Mouse (Mus musculus): ENCODE measurements around the gene Mmp23. TPM values are rescaled to one million over a fixed set of nuclear protein-coding genes. Genes with fewer than 3 reads are reported as not detected.
"Not testable (repeated sequence)": the region's sequence is repeated elsewhere in the genome, so short reads cannot be mapped to it uniquely, and the experiment has no call there.

Mmp23 gene
- polyA plus RNA-seq (2015; fragmentation: Nextera tagmentation; extraction: Ambion mirVana): 6.5 and 10.5 TPM in 2 replicates

DNA sequence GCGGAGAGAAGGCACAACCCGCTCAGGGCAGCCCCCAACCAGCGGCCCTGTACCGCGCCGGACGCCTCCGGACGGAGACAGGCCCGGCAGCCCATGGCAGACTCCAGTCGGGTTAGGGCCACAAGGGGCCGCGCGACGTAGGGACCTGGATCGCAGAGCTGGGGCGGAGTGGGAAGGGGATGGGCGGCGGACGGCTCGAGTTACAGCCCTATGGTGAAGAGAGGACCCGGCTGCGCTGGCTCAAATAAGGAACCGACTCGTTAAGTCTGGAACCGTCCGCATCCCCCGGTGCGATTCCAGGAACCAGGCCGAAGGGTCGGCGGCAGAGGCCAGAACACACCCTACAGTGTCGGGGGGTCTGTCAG, at the start of gene Mmp23:
Mmp23 (minus strand) TSS at position 299 of the 365 bp plus-strand sequence.
- peak within 1 kb of the TSS; percentile 29 for H3K9ac ChIP-seq (replicated peaks)
- no peaks in the 10 kb centered on the region for H3K9me3 ChIP-seq (replicated peaks)
- peaks cover 65% of the 10 kb centered on the region for H3K36me3 ChIP-seq
- H3K27ac ChIP-seq (replicated peaks): no peak within 1 kb of the TSS
- ATAC-seq (ENCODE audit: low FRiP score): peak; percentile 37; the same call in 1 of the 2 replicates
- under 1% methylated on average over 33 of the region's 33 CpGs for WGBS
- peak within 1 kb of the TSS; percentile 59 for H3K4me2 ChIP-seq
- H3K4me1 ChIP-seq: peaks cover 31% of the 10 kb centered on the region
- H3K27me3 ChIP-seq (replicated peaks): peaks cover 73% of the 10 kb centered on the region
- peak within 1 kb of the TSS; percentile 33 for H3K4me3 ChIP-seq (replicated peaks)

DNA sequence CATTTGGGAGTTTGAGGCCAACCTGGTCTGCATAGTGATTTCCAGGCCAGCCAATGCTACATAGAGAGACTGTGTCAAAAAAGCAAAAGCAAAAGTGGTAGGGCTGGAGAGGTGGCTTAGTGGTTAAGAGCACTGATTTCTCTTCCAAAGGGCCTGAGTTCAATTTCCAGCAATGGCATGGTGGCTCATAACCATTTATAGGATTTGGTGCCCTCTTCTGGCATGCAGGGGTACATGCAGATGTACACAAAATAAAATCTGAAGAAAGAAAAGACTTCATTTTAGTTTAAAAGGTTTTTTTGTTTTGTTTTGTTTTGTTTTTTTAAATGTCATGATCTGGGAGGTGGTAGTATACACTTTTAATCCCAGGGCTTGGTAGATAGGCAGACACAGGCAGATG, 47.2 kb upstream of the Mmp23 start:
- no peak overlapping the region for H3K9ac ChIP-seq (replicated peaks)
- H3K27me3 ChIP-seq (replicated peaks): no peaks in the 10 kb centered on the region
- H3K36me3 ChIP-seq: no peaks in the 10 kb centered on the region
- H3K27ac ChIP-seq (replicated peaks): no peak overlapping the region
- no peak overlapping the region for H3K4me2 ChIP-seq
- H3K4me1 ChIP-seq: peaks cover 24% of the 10 kb centered on the region
- H3K4me3 ChIP-seq (replicated peaks): no peak overlapping the region
- no peak for ATAC-seq (ENCODE audit: low FRiP score)
- no peaks in the 10 kb centered on the region for H3K9me3 ChIP-seq (replicated peaks)

DNA sequence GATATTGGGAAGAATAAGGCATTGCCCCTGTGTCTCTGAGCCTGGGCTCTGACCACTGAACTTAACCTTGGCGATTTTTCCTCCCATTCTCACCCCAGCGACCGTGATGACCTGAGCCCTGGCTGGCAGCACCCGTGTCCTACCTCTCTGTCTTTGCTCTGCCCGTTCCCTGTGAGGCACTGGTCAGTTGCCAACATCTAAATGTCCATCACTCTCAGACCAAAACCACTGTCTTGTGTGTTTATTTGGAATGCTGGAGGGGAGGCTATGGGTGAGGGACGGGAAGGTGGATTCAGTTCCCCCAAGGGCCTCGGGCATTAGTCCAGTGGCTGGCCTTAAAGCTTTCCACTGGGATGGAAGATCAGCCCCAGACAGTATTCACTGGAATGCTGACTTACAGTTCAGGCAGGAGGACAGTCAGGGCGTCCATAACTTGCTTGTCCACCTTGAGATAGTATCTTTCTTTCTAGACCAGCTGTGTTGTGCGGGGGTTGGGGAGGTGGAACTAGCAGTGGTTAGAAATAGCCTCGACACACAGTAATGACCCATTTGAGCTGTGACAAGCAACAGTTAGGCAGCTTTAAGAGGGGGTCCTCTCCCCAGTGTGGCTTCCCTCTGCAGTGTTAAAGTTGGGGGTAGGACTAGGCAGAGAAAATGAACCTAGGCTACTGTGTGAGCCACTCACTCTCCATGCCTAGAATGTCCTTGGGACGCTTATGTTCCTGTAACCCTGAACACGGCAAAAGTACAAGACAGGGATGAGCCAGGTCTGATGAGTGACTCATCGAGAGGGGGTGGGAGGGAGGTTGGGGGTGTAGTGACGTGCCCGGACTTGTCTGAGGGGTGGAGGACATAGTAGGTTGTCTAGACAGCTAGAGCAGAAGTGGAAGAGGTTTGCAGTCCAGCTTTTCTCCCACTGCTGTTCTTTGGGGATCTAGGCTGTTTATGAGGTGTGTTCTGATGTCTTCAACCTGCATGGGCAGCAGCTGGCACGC, 43.4 kb upstream of the Mmp23 start:
- H3K4me1 ChIP-seq: peaks cover 28% of the 10 kb centered on the region
- H3K9me3 ChIP-seq (replicated peaks): no peaks in the 10 kb centered on the region
- H3K9ac ChIP-seq (replicated peaks): peak overlapping the region; percentile 87
- H3K4me2 ChIP-seq: peak overlapping the region; percentile 85
- H3K27me3 ChIP-seq (replicated peaks): no peaks in the 10 kb centered on the region
- no peaks in the 10 kb centered on the region for H3K36me3 ChIP-seq
- no peak overlapping the region for H3K27ac ChIP-seq (replicated peaks)
- no peak for ATAC-seq (ENCODE audit: low FRiP score)
- WGBS: 75% methylated on average over 16 of the region's 16 CpGs
- H3K4me3 ChIP-seq (replicated peaks): peak overlapping the region; percentile 61

DNA sequence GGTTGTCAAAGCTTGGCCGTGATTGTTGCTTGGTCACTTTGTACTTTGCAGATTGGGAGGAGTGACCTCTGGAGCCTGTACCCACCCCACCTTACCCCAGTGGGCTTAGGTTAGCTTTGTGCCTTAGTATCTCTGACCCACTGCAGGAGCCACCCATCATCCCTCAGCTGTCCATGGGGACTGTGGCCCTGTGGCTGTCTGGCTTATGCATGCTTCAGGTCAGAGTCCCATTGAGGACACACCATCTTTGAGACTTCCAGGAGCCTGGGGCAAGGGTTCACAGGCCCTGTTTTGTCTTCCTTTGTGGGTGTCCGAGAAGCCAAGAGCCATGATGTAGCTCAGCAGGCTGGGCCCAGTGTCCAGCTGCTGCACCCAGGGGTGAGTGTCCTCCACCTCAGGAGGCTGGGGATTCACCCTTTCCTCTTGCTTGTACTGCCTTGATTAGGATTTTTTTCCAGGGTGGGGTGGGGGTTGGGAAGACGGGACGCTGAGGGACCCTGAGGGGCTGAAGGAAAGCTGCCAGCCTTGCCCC, 42.4 kb upstream of the Mmp23 start:
- Histone ChIP-seq H3K27ac (replicated peaks) (peak overlapping the region; percentile 97), H3K27me3 (replicated peaks) (no peaks in the 10 kb centered on the region), H3K9me3 (replicated peaks) (no peaks in the 10 kb centered on the region), H3K36me3 (no peaks in the 10 kb centered on the region), H3K4me2 (peak overlapping the region; percentile 85), H3K4me1 (peaks cover 28% of the 10 kb centered on the region), H3K4me3 (replicated peaks) (peak overlapping the region; percentile 61), H3K9ac (replicated peaks) (peak overlapping the region; percentile 87)
- 80% methylated on average over 4 of the region's 4 CpGs for whole genome bisulfite sequencing
- no peak for ATAC-seq (ENCODE audit: low FRiP score)

DNA sequence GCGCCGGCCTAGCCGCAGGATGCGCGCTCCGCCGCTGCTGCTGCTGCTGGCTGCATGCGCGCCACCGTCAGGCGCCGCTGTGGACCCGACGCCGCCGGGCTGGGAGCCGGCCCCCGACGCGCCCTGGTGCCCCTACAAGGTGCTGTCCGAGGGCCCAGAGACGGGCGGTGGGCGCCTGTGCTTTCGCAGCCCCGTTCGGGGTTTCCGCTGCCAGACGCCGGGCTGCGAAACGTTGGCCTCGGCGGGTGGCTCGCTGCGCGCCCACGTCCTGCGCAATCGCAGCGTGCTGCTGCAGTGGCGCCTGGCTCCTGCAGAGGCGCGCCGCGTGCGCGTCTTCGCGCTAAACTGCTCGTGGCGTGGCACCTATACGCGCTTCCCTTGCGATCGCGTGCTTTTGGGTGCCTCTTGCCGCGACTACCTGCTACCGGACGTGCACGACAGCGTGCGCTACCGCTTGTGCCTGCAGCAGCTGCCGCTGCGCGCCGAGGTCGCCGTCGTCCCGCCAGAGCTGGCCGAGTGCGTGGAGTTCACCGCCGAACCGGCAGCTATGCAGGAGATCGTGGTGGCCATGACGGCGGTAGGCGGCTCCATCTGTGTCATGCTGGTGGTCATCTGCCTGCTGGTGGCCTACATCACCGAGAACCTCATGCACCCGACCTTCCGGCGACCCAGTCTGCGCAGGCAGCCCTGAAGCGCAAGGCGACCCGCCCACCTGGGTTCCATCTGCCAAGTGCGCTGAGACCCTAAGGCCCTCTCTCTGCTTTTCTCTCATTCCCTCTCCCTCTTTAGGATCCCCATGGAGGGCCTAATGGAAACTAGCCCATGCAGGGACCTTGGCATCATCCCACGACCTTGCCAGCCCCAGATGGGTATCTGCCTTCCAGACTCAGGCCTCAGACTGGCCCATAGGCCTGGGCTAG, 41.6 kb upstream of the Mmp23 start:
- Histone ChIP-seq H3K9ac (replicated peaks) (peak overlapping the region; percentile 87), H3K36me3 (no peaks in the 10 kb centered on the region), H3K9me3 (replicated peaks) (no peaks in the 10 kb centered on the region), H3K4me2 (peak overlapping the region; percentile 85), H3K27ac (replicated peaks) (peak overlapping the region; percentile 97), H3K4me1 (peaks cover 28% of the 10 kb centered on the region), H3K27me3 (replicated peaks) (no peaks in the 10 kb centered on the region), H3K4me3 (replicated peaks) (peak overlapping the region; percentile 61)
- under 1% methylated on average over 81 of the region's 92 CpGs for WGBS
- ATAC-seq (ENCODE audit: low FRiP score): peak; percentile 91

DNA sequence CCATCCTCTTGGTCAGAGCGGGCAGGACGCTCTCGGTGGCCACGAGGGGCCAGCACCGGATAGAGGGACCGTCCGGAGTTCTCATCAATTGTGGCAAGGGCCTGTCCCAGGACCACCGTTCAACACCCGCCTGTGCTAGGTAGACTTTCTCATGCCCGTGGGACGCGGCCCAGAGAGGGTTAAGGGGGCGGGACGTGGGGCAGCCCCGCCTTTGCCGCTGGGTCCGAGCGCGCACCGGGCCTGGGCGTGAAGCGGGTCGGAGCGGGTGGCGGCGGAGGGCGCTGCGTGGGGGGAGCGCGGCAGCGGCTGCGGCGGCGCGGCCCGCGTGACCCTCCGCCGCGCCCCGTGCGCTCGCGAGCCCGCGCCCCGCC, 40.9 kb upstream of the Mmp23 start, which contains the start of gene Fndc10:
Fndc10 (plus strand) TSS at position 232 of the 371 bp plus-strand sequence.
- H3K4me2 ChIP-seq: peak within 1 kb of the TSS; percentile 85
- peak within 1 kb of the TSS; percentile 61 for H3K4me3 ChIP-seq (replicated peaks)
- H3K4me1 ChIP-seq: peaks cover 28% of the 10 kb centered on the region
- ATAC-seq (ENCODE audit: low FRiP score): peak; percentile 91
- WGBS: under 1% methylated on average over 36 of the region's 47 CpGs
- H3K27ac ChIP-seq (replicated peaks): peak within 1 kb of the TSS; percentile 97
- no peaks in the 10 kb centered on the region for H3K36me3 ChIP-seq
- H3K9me3 ChIP-seq (replicated peaks): no peaks in the 10 kb centered on the region
- no peaks in the 10 kb centered on the region for H3K27me3 ChIP-seq (replicated peaks)
- H3K9ac ChIP-seq (replicated peaks): peak within 1 kb of the TSS; percentile 87

DNA sequence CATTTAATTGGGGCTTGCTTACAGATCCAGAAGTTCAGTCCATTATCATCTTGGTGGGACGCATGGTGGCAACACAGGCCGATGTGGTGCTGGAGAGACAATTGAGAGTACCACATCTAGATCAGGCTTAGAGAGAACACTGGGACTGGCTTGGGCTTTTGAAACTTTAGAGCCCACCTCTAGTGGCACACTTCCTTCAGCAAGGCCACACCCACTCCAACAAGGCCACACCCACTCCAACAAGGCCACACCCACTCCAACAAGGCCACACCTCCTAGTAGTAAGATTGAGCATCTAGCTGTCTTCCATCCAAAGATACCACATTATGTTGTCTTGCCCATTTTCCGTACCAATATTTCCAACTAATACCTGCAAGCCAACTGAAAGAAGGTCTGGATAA, 39.2 kb upstream of the Mmp23 start:
- WGBS: 95% methylated on average over 3 of the region's 3 CpGs

DNA sequence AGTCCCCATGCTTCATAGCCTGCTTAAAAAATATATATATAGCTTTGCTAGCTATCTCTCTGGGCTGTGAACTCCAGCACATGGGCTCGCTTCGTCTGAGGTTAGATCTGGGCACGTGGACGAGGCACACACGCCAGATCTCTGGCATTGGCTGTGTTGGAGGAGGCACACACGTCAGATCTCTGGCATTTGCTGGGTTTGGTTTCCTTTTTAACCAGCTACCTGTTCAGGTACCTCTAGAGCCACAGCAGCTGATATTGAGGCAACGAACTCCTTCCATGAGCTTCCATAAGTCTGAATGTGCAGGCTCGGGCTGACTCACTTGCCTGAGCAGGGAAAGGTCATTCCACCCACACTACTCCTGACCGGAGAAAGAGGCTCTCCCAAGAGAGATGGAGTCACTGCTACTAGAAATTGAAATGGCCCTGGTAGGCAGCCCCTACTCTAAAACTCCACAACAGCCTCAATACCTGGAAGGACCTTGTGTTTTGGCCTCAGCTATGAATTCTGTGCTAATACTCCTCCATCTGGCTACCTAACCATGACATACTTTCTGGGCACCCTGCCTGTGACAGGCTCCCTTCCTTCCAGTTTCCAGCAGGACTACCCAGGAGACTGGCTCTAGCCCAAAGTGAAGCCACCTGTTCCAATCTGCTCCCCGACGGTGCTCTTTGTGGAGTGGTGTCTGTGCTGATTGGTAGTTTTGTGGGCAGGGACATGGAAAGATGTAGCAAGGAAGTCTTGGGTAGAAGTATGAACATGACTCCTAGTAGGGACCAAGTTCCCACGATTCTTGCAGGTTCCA, 37.6 kb upstream of the Mmp23 start:
- Histone ChIP-seq H3K4me3 (replicated peaks) (no peak overlapping the region), H3K36me3 (no peaks in the 10 kb centered on the region), H3K27ac (replicated peaks) (no peak overlapping the region), H3K4me1 (peaks cover 12% of the 10 kb centered on the region), H3K9me3 (replicated peaks) (no peaks in the 10 kb centered on the region), H3K9ac (replicated peaks) (no peak overlapping the region), H3K27me3 (replicated peaks) (0 out of 2 replicates have a peak, but pooled peaks cover 2% of the 10 kb centered on the region), H3K4me2 (no peak overlapping the region)
- 86% methylated on average over 12 of the region's 12 CpGs for WGBS
- ATAC-seq (ENCODE audit: low FRiP score): no peak

More for the DNA sequence above, 39.2 kb upstream of the Mmp23 start:
- H3K27me3 ChIP-seq (replicated peaks): no peaks in the 10 kb centered on the region
- no peak for ATAC-seq (ENCODE audit: low FRiP score)
- H3K4me3 ChIP-seq (replicated peaks): no peak overlapping the region
- no peak overlapping the region for H3K4me2 ChIP-seq
- no peak overlapping the region for H3K9ac ChIP-seq (replicated peaks)
- no peak overlapping the region for H3K27ac ChIP-seq (replicated peaks)
- H3K4me1 ChIP-seq: peaks cover 28% of the 10 kb centered on the region
- H3K36me3 ChIP-seq: no peaks in the 10 kb centered on the region
- no peaks in the 10 kb centered on the region for H3K9me3 ChIP-seq (replicated peaks)

DNA sequence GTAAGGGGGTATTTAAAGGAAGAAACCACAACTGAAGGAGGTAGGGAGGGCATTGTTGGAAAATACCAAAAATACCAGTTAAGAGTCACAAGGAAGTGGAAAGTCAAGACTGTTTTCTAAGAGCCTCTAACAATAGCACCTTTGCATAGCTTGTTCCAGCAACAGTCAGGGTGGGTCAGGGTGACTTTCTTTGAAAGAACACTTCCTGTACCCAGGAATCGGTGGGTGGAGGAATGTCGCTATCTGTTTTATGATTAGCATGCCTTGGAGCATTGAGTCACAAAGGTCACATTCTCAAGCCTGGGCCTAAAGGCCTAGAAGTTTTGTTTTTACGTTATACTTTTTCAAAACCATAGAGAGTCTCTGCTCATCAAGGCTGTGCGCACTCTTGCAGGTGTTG, 34.6 kb upstream of the Mmp23 start:
- not testable (repeated sequence) for H3K4me2 ChIP-seq; H3K36me3 ChIP-seq; H3K9me3 ChIP-seq (replicated peaks); H3K4me1 ChIP-seq; H3K9ac ChIP-seq (replicated peaks); H3K4me3 ChIP-seq (replicated peaks); H3K27ac ChIP-seq (replicated peaks); ATAC-seq (ENCODE audit: low FRiP score); H3K27me3 ChIP-seq (replicated peaks)
- WGBS: 87% methylated on average over 4 of the region's 4 CpGs

DNA sequence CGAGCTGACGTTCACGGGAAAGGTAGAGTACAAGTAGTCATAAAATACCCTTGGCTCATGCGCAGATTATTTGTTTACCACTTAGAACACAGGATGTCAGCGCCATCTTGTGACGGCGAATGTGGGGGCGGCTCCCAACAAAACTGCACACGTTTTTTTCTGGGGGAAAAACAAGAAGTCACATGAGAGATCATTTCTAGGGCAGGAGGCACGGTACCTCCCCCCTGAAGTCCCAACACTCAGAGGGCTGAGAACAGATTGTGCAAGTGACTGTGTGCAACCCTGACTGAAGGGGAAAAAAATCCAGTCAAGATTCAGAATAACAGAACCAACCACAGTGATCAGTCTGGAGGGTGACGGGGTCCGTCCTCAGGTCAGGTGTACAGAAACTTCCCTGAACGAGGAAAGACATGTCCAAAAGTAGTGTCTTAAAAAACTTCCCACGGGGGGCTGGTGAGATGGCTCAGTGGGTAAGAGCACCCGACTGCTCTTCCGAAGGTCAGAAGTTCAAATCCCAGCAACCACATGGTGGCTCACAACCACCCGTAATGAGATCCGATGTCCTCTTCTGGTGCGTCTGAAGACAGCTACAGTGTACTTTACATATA, 30.6 kb upstream of the Mmp23 start:
- H3K4me2 ChIP-seq; H3K27me3 ChIP-seq (replicated peaks); ATAC-seq (ENCODE audit: low FRiP score): not testable (repeated sequence)

More for the DNA sequence above, 30.6 kb upstream of the Mmp23 start:
- not testable (repeated sequence) for H3K4me3 ChIP-seq (replicated peaks); H3K36me3 ChIP-seq; H3K9me3 ChIP-seq (replicated peaks); H3K9ac ChIP-seq (replicated peaks); H3K27ac ChIP-seq (replicated peaks); H3K4me1 ChIP-seq
- 92% methylated on average over 16 of the region's 19 CpGs for WGBS

Data from neural tube, embryonic 15.5 days (tissue).